In genomic region chr11:44616788-44617712, GRCm38 (mm10) we compare ENCODE assay signal across 8 mouse cellular contexts. TPM values are rescaled to one million over a fixed set of nuclear protein-coding genes. Genes with fewer than 3 reads are reported as not detected.
DNase-seq lines count a peak whose midpoint lies in the region; ATAC-seq lines count a peak whose summit lies in the region.

TSS of gene Ebf1 (plus strand) at chr11:44617317.

- peaks cover 32% of the 10 kb centered on the region for H3K4me1 ChIP-seq in hindbrain, embryonic 14.5 days (replicated peaks; ENCODE audit: control insufficient read depth, insufficient read depth, low read length)
- peaks cover 62% of the 10 kb centered on the region for H3K4me1 ChIP-seq in limb, embryonic 10.5 days
- peaks cover 39% of the 10 kb centered on the region for H3K4me1 ChIP-seq in midbrain, embryonic 12.5 days

- peak within 1 kb of the TSS; percentile 80 for H3K4me3 ChIP-seq in hindbrain, embryonic 14.5 days (replicated peaks; ENCODE audit: low read length)
- peak within 1 kb of the TSS; percentile 67 for H3K4me3 ChIP-seq in limb, embryonic 10.5 days
- peak within 1 kb of the TSS; percentile 63 for H3K4me3 ChIP-seq in midbrain, embryonic 12.5 days

- ATAC-seq in hindbrain, embryonic 14.5 days (ENCODE audit: low FRiP score): peak; percentile 97
- peak; percentile 97 for ATAC-seq in midbrain, embryonic 12.5 days (ENCODE audit: low FRiP score, low read depth)

- no peaks in the 10 kb centered on the region for H3K36me3 ChIP-seq in hindbrain, embryonic 14.5 days (replicated peaks; ENCODE audit: control insufficient read depth, insufficient read depth)
- H3K36me3 ChIP-seq in limb, embryonic 10.5 days: no peaks in the 10 kb centered on the region
- H3K36me3 ChIP-seq in midbrain, embryonic 12.5 days: no peaks in the 10 kb centered on the region

- no peaks in the 10 kb centered on the region for H3K9me3 ChIP-seq in hindbrain, embryonic 14.5 days (ENCODE audit: control insufficient read depth, low read length)
- H3K9me3 ChIP-seq in limb, embryonic 10.5 days (replicated peaks): no peaks in the 10 kb centered on the region
- H3K9me3 ChIP-seq in midbrain, embryonic 12.5 days: no peaks in the 10 kb centered on the region

- peaks cover 7% of the 10 kb centered on the region; the same call in 1 of the 2 replicates for H3K27me3 ChIP-seq in hindbrain, embryonic 14.5 days (ENCODE audit: control insufficient read depth, insufficient read depth, low read length)
- peaks cover 81% of the 10 kb centered on the region for H3K27me3 ChIP-seq in limb, embryonic 10.5 days (ENCODE audit: low read depth, poor library complexity, severe bottlenecking)
- peaks cover 75% of the 10 kb centered on the region for H3K27me3 ChIP-seq in midbrain, embryonic 12.5 days

- H3K4me2 ChIP-seq in hindbrain, embryonic 14.5 days (replicated peaks): peak within 1 kb of the TSS; percentile 60
- H3K4me2 ChIP-seq in midbrain, embryonic 12.5 days (replicated peaks): peak within 1 kb of the TSS; percentile 86

- DNase-seq in left cerebral cortex, adult 11 months (ENCODE audit: low spot score): peak; percentile 29
- DNase-seq in left cerebral cortex, adult 18-20 months (ENCODE audit: low spot score in 2 of 2): no peak
- peak; percentile 91 to 93 for DNase-seq in cerebellum, postnatal 36 days
- peak; percentile 94 for DNase-seq in gastrocnemius, adult 18-20 months (ENCODE audit: low spot score)
- DNase-seq in hindbrain, embryonic 14.5 days (ENCODE audit: low spot score): peak; percentile 93
- peak; percentile 92 for DNase-seq in limb, embryonic 10.5 days (ENCODE audit: low spot score)
- peak; percentile 70 for DNase-seq in spleen, adult 12 weeks (ENCODE audit: low spot score)

- peak within 1 kb of the TSS; percentile 96 for H3K27ac ChIP-seq in hindbrain, embryonic 14.5 days
- peak within 1 kb of the TSS; percentile 89 for H3K27ac ChIP-seq in limb, embryonic 10.5 days
- peak within 1 kb of the TSS; percentile 88 for H3K27ac ChIP-seq in midbrain, embryonic 12.5 days (replicated peaks)

- under 1% methylated on average over 30 of the region's 31 CpGs for WGBS in hindbrain, embryonic 14.5 days
- under 1% methylated on average over 31 of the region's 31 CpGs for WGBS in limb, embryonic 10.5 days
- WGBS in midbrain, embryonic 12.5 days: under 1% methylated on average over 31 of the region's 31 CpGs

- peak within 1 kb of the TSS; percentile 97 for H3K9ac ChIP-seq in hindbrain, embryonic 14.5 days
- H3K9ac ChIP-seq in midbrain, embryonic 12.5 days (replicated peaks): peak within 1 kb of the TSS; percentile 83

RNA-seq across cellular contexts. Expression of gene Ebf1, which starts in this region (rescaled TPM):
- 1 to 10 TPM; 3.6 to 4.7 TPM for total RNA-seq in left cerebral cortex, adult 18-20 months (2021)
- 1 to 10 TPM; 5.5 to 8.2 TPM for total RNA-seq in gastrocnemius, adult 18-20 months (2021)
- polyA plus RNA-seq in hindbrain, embryonic 14.5 days (2014; fragmentation: Nextera tagmentation; extraction: Ambion mirVana): 123 TPM in 2 replicates
- polyA plus RNA-seq in limb, embryonic 10.5 days (2016; fragmentation: Nextera tagmentation; extraction: Ambion mirVana): 7.4 and 23.8 TPM in 2 replicates
- 89.4 and 89.6 TPM in 2 replicates for polyA plus RNA-seq in midbrain, embryonic 12.5 days (2016; fragmentation: Nextera tagmentation; extraction: Ambion mirVana)

Comparison
In these comparisons a context has a peak if more than half of its experiments do, and no peak if none do; other contexts are left out.
1. DNase-seq: peak in left cerebral cortex, adult 11 months (single experiment), cerebellum, postnatal 36 days (2 of 2), gastrocnemius, adult 18-20 months (single experiment), hindbrain, embryonic 14.5 days (single experiment), limb, embryonic 10.5 days (single experiment) and spleen, adult 12 weeks (single experiment); none in left cerebral cortex, adult 18-20 months (0 of 2).
2. Peak in every context shown above with its lines, with median percentiles within 50 percentile points of each other: H3K27ac ChIP-seq and H3K4me3 ChIP-seq.